Mouse (Mus musculus): ENCODE results near the gene Chrna1. TPM values are rescaled to one million over a fixed set of nuclear protein-coding genes. Genes with fewer than 3 reads are reported as not detected.

Chrna1 gene
- polyA plus RNA-seq, 1 experiment: 105 TPM

DNA sequence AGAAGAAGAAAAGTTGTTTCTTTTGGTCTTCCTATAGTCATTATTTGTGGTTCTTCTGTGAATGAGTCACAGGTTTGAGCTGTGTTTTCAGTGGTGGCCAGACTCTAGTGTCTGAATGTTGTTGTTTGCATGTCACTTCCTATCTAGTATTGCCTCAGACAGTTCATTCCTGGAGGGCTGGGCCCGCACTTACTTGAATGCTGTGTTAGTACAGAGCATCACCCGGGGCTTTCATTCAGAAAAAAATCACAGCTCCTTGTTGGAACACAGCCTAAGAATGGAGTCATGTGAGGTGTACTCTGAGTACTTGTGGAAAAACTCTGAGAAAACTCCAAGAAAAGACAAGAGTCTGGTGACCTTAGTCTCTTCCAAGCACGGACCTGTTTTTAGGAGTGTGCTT lies 27.2 kb downstream of the Chrna1 start:
- H3K79me2 ChIP-seq (ENCODE audit: control insufficient read depth, insufficient read depth): no peaks in the 10 kb centered on the region
- H3K4me3 ChIP-seq (ENCODE audit: insufficient read depth, poor library complexity, severe bottlenecking): no peak overlapping the region
- H3ac ChIP-seq (ENCODE audit: control insufficient read depth, insufficient read length, low read depth): no peak overlapping the region
- TF ChIP-seq CEBPB (IDR thresholded peaks at IDR 0.05; ENCODE audit: low read depth) (peak; percentile 56), MAX (IDR thresholded peaks at IDR 0.05) (no peak)
- H3K27me3 ChIP-seq (ENCODE audit: control insufficient read depth, insufficient read depth, insufficient read length): no peaks in the 10 kb centered on the region
- H3K79me3 ChIP-seq (ENCODE audit: low read depth): no peaks in the 10 kb centered on the region
- H3K36me3 ChIP-seq (ENCODE audit: control insufficient read depth, insufficient read depth): no peaks in the 10 kb centered on the region

GRCm38 (mm10) chr2:73550725-73551124 lies 29.4 kb downstream of the Chrna1 start:
- H3K79me2 ChIP-seq (ENCODE audit: control insufficient read depth, insufficient read depth): no peaks in the 10 kb centered on the region
- no peak overlapping the region for H3ac ChIP-seq (ENCODE audit: control insufficient read depth, insufficient read length, low read depth)
- H3K79me3 ChIP-seq (ENCODE audit: low read depth): no peaks in the 10 kb centered on the region
- TF ChIP-seq CTCF (IDR thresholded peaks at IDR 0.05; ENCODE audit: control insufficient read depth, insufficient read depth, insufficient read length): no peak
- TF ChIP-seq FOSL1 (IDR thresholded peaks at IDR 0.05; ENCODE audit: insufficient read depth, low read length, poor library complexity, severe bottlenecking): no peak
- TF ChIP-seq MAX (IDR thresholded peaks at IDR 0.05): no peak
- TF ChIP-seq MYOD1 (IDR thresholded peaks at IDR 0.05; ENCODE audit: control insufficient read depth, insufficient read length, low read depth): no peak
- TF ChIP-seq USF1 (IDR thresholded peaks at IDR 0.05; ENCODE audit: low read depth): no peak
- no peak for TF ChIP-seq MYOG (IDR thresholded peaks at IDR 0.05; ENCODE audit: control insufficient read depth, extremely low read depth, insufficient read length)
- no peak for TF ChIP-seq CEBPB (IDR thresholded peaks at IDR 0.05; ENCODE audit: low read depth)
- H3K36me3 ChIP-seq (ENCODE audit: control insufficient read depth, insufficient read depth): no peaks in the 10 kb centered on the region
- no peaks in the 10 kb centered on the region for H3K27me3 ChIP-seq (ENCODE audit: control insufficient read depth, insufficient read depth, insufficient read length)
- no peak overlapping the region for H3K4me3 ChIP-seq (ENCODE audit: insufficient read depth, poor library complexity, severe bottlenecking)

DNA sequence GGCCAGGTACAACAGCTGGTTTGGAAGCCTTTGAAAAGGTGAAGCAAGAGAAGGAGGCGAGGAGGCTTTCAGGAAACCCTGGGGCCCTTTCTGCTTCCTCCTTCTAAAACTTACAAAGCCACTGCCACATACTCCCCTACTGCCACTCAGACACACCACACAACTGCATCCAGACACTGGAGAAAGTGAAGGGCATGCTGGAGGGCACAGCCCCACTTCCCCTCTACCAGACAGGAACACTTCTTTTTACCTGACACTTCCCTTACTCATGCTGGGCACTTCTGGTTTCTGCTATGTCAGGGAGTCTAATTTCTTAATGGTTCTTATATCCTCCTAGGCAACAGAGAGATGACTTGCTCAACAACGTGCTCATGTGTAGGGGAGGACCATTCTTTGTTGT lies 31.6 kb downstream of the Chrna1 start:
- TF ChIP-seq FOSL1 (IDR thresholded peaks at IDR 0.05; ENCODE audit: insufficient read depth, low read length, poor library complexity, severe bottlenecking): no peak
- TF ChIP-seq CTCF (IDR thresholded peaks at IDR 0.05; ENCODE audit: control insufficient read depth, insufficient read depth, insufficient read length): no peak
- TF ChIP-seq CEBPB (IDR thresholded peaks at IDR 0.05; ENCODE audit: low read depth): no peak
- no peak for TF ChIP-seq USF1 (IDR thresholded peaks at IDR 0.05; ENCODE audit: low read depth)
- TF ChIP-seq MYOG (IDR thresholded peaks at IDR 0.05; ENCODE audit: control insufficient read depth, extremely low read depth, insufficient read length): no peak
- TF ChIP-seq MYOD1 (IDR thresholded peaks at IDR 0.05; ENCODE audit: control insufficient read depth, insufficient read length, low read depth): no peak
- TF ChIP-seq MAX (IDR thresholded peaks at IDR 0.05): no peak
- Histone ChIP-seq H3ac (ENCODE audit: control insufficient read depth, insufficient read length, low read depth) (no peak overlapping the region), H3K79me2 (ENCODE audit: control insufficient read depth, insufficient read depth) (no peaks in the 10 kb centered on the region), H3K36me3 (ENCODE audit: control insufficient read depth, insufficient read depth) (no peaks in the 10 kb centered on the region), H3K79me3 (ENCODE audit: low read depth) (no peaks in the 10 kb centered on the region), H3K4me3 (ENCODE audit: insufficient read depth, poor library complexity, severe bottlenecking) (no peak overlapping the region), H3K27me3 (ENCODE audit: control insufficient read depth, insufficient read depth, insufficient read length) (no peaks in the 10 kb centered on the region)

- Histone ChIP-seq H3K79me2 (ENCODE audit: control insufficient read depth, insufficient read depth) (no peaks in the 10 kb centered on the region), H3K36me3 (ENCODE audit: control insufficient read depth, insufficient read depth) (no peaks in the 10 kb centered on the region), H3ac (ENCODE audit: control insufficient read depth, insufficient read length, low read depth) (no peak overlapping the region), H3K79me3 (ENCODE audit: low read depth) (no peaks in the 10 kb centered on the region), H3K27me3 (ENCODE audit: control insufficient read depth, insufficient read depth, insufficient read length) (no peaks in the 10 kb centered on the region), H3K4me3 (ENCODE audit: insufficient read depth, poor library complexity, severe bottlenecking) (no peak overlapping the region)
- TF ChIP-seq CEBPB (IDR thresholded peaks at IDR 0.05; ENCODE audit: low read depth): peak; percentile 98
- no peak for TF ChIP-seq USF1 (IDR thresholded peaks at IDR 0.05; ENCODE audit: low read depth)
Measured at GRCm38 (mm10) chr2:73547256-73547655, 32.9 kb downstream of the Chrna1 start.

DNA sequence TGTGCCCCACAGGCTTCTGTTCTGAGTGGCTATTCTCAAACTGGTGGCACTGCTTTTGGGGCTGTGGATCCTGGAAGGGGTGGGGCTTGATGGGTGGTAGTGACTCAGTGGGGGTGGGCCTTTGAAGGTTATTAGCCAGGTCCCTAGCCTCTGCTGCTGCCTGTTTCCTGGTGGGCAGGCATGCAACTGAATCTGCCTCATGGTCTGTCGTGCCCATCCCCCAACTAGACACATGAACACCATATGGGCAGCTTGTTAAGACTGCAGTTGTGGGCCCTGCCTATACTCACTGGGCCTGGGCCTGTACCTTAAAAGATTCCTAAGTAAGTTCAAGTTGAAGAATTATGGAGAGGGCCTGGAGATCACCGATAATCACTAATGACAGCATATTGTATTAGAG lies 34.6 kb downstream of the Chrna1 start:
- no peaks in the 10 kb centered on the region for H3K36me3 ChIP-seq (ENCODE audit: control insufficient read depth, insufficient read depth)
- no peak overlapping the region for H3K4me3 ChIP-seq (ENCODE audit: insufficient read depth, poor library complexity, severe bottlenecking)
- H3K79me3 ChIP-seq (ENCODE audit: low read depth): no peaks in the 10 kb centered on the region
- no peaks in the 10 kb centered on the region for H3K79me2 ChIP-seq (ENCODE audit: control insufficient read depth, insufficient read depth)
- H3K27me3 ChIP-seq (ENCODE audit: control insufficient read depth, insufficient read depth, insufficient read length): no peaks in the 10 kb centered on the region
- TF ChIP-seq MYOG (IDR thresholded peaks at IDR 0.05; ENCODE audit: control insufficient read depth, extremely low read depth, insufficient read length) (no peak), FOSL1 (IDR thresholded peaks at IDR 0.05; ENCODE audit: insufficient read depth, low read length, poor library complexity, severe bottlenecking) (no peak), USF1 (IDR thresholded peaks at IDR 0.05; ENCODE audit: low read depth) (no peak), CTCF (IDR thresholded peaks at IDR 0.05; ENCODE audit: control insufficient read depth, insufficient read depth, insufficient read length) (no peak), MAX (IDR thresholded peaks at IDR 0.05) (no peak), MYOD1 (IDR thresholded peaks at IDR 0.05; ENCODE audit: control insufficient read depth, insufficient read length, low read depth) (no peak), CEBPB (IDR thresholded peaks at IDR 0.05; ENCODE audit: low read depth) (no peak)
- no peak overlapping the region for H3ac ChIP-seq (ENCODE audit: control insufficient read depth, insufficient read length, low read depth)

- TF ChIP-seq MYOD1 (IDR thresholded peaks at IDR 0.05; ENCODE audit: control insufficient read depth, insufficient read length, low read depth) (no peak), CEBPB (IDR thresholded peaks at IDR 0.05; ENCODE audit: low read depth) (peak; percentile 22)
- H3K4me3 ChIP-seq (ENCODE audit: insufficient read depth, poor library complexity, severe bottlenecking): no peak overlapping the region
Measured at GRCm38 (mm10) chr2:73540450-73541162, 39.5 kb downstream of the Chrna1 start.

More at GRCm38 (mm10) chr2:73540450-73541162, 39.5 kb downstream of the Chrna1 start:
- Histone ChIP-seq H3K36me3 (ENCODE audit: control insufficient read depth, insufficient read depth) (no peaks in the 10 kb centered on the region), H3K79me2 (ENCODE audit: control insufficient read depth, insufficient read depth) (no peaks in the 10 kb centered on the region), H3K79me3 (ENCODE audit: low read depth) (no peaks in the 10 kb centered on the region), H3ac (ENCODE audit: control insufficient read depth, insufficient read length, low read depth) (no peak overlapping the region), H3K27me3 (ENCODE audit: control insufficient read depth, insufficient read depth, insufficient read length) (no peaks in the 10 kb centered on the region)

All from C2C12 (cell line).